Mouse (Mus musculus) cortical plate, adult 2 months (tissue): ENCODE results near the gene Cpb1. TPM values are rescaled to one million over a fixed set of nuclear protein-coding genes. Genes with fewer than 3 reads are reported as not detected.

Experiments
- H3K27ac ChIP-seq: fragments of 200-500 bp; 2 replicates; pipeline ENCODE4 v1.5.1; 2012; ENCODE audit warnings: low read length, control low read depth, inconsistent platforms; ENCODE audit not compliant: insufficient read depth
- H3K4me1 ChIP-seq: fragments of 200-500 bp; 2 replicates; pipeline ENCODE4 v1.6.1; 2011; ENCODE audit warnings: low read length; ENCODE audit not compliant: control insufficient read depth, insufficient read depth
- H3K4me3 ChIP-seq: fragments of 200-500 bp; 2 replicates; pipeline ENCODE4 v1.5.1; 2011; ENCODE audit warnings: mild to moderate bottlenecking, low read length, control low read depth; ENCODE audit not compliant: insufficient read depth
- CTCF ChIP-seq: fragments of 200-500 bp; IDR thresholded peaks from 2 replicates; pipeline ENCODE4 v1.5.1; 2011; ENCODE audit warnings: mild to moderate bottlenecking, control low read depth, low read length; ENCODE audit not compliant: insufficient read depth; ENCODE audit errors: extremely low read depth
- POLR2A ChIP-seq: fragments of 200-500 bp; IDR thresholded peaks from 2 replicates; pipeline ENCODE4 v1.6.1; 2011; ENCODE audit warnings: mild to moderate bottlenecking, low read length, control low read depth; ENCODE audit not compliant: insufficient read depth; ENCODE audit errors: extremely low read depth
- polyA plus RNA-seq: library from polyadenylated mRNA; depleted of rRNA; stranded (reverse); fragments of >200 nt; gene quantifications from 2 replicates; pipeline ENCODE4 v1.2.3, GENCODE M21; 2012; rRNA removed

Gene Cpb1
- polyA plus RNA-seq, result 0.04 TPM in 1 of 2 replicates, not detected in the other

GRCm38 (mm10) chr3:20275633-20276032 is at the start of gene Cpb1:
Cpb1 (minus strand) TSS chr3:20275733.
- no peak within 1 kb of the TSS for H3K27ac ChIP-seq
- no peaks in the 10 kb centered on the region for H3K4me1 ChIP-seq
- TF ChIP-seq POLR2A (no peak), CTCF (no peak)
- H3K4me3 ChIP-seq, result no peak within 1 kb of the TSS

- no peaks in the 10 kb centered on the region for H3K4me1 ChIP-seq
- TF ChIP-seq POLR2A (no peak), CTCF (no peak)
- no peak overlapping the region for H3K27ac ChIP-seq
- no peak overlapping the region for H3K4me3 ChIP-seq
Observed at GRCm38 (mm10) chr3:20317233-20317632, 41.7 kb upstream of the Cpb1 start.

GRCm38 (mm10) chr3:20309142-20309541 is 33.6 kb upstream of the Cpb1 start:
- no peak overlapping the region for H3K4me3 ChIP-seq
- H3K27ac ChIP-seq, result no peak overlapping the region
- no peaks in the 10 kb centered on the region for H3K4me1 ChIP-seq
- TF ChIP-seq CTCF, result no peak
- no peak for TF ChIP-seq POLR2A

GRCm38 (mm10) chr3:20307256-20307655 is 31.7 kb upstream of the Cpb1 start:
- no peak overlapping the region for H3K4me3 ChIP-seq
- no peak for TF ChIP-seq POLR2A
- no peak for TF ChIP-seq CTCF

DNA sequence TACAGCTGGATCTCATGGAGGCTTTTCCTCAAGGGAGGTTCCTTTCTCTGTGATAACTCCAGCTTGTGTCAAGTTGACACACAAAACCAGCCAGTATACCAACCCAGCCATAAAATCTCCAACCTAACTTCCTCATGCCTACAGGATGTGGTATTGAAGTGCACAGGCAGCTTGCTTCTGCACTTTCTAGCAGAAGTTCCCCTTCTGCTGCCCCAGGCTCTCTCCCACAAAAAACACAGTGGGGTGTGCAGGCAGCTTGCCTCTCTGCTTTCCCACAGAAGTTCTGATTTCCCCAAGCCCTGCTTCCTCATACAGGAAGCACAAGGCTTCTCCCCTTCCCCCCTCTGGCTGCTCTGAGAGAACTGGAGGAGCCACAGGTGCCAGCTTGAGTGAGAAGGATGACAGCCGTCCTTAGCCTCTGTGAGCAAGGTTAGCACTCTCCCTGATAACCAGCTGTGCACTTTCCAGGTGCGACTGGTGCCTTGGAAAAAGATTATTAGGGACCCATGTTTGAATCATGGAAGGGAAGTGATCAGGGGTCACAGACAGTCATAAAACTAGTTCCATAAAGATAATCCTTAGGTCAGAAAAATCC is 29.3 kb upstream of the Cpb1 start:
- TF ChIP-seq CTCF (no peak), POLR2A (no peak)
- no peak overlapping the region for H3K27ac ChIP-seq
- H3K4me3 ChIP-seq, result no peak overlapping the region
- no peaks in the 10 kb centered on the region for H3K4me1 ChIP-seq

More at GRCm38 (mm10) chr3:20307256-20307655, 31.7 kb upstream of the Cpb1 start:
- no peaks in the 10 kb centered on the region for H3K4me1 ChIP-seq
- H3K27ac ChIP-seq, result no peak overlapping the region

- TF ChIP-seq CTCF (no peak), POLR2A (no peak)
- Histone ChIP-seq H3K27ac (no peak overlapping the region), H3K4me1 (no peaks in the 10 kb centered on the region), H3K4me3 (no peak overlapping the region)
Observed at GRCm38 (mm10) chr3:20295546-20295945, 20.0 kb upstream of the Cpb1 start.

GRCm38 (mm10) chr3:20294542-20295348 is 19.2 kb upstream of the Cpb1 start:
- TF ChIP-seq CTCF, result no peak
- Histone ChIP-seq H3K4me1 (no peaks in the 10 kb centered on the region), H3K4me3 (no peak overlapping the region), H3K27ac (no peak overlapping the region)

DNA sequence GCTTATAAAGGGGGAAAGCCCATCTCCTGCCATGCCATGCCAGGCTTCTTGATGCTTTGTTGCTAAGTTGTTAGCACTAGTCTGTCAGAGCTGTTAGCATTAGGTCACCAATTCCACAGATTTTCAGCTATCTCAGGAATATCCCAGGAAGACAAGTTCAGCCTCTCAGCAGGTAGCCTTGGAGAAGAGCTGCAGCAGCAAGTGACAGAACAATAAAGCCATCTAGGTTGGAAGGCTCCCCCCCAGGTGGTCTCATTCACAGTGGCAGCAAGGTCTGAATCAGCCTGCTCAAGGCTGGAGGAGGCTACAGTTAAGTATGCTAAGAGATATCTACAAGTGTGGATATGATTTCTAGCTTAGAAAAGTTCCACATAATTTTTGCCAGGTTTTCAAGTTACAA is 15.8 kb upstream of the Cpb1 start:
- H3K4me3 ChIP-seq, result no peak overlapping the region
- TF ChIP-seq POLR2A (no peak), CTCF (no peak)
- H3K4me1 ChIP-seq, result no peaks in the 10 kb centered on the region
- H3K27ac ChIP-seq, result no peak overlapping the region

- TF ChIP-seq CTCF (no peak), POLR2A (no peak)
- Histone ChIP-seq H3K27ac (no peak overlapping the region), H3K4me3 (no peak overlapping the region), H3K4me1 (no peaks in the 10 kb centered on the region)
Observed at GRCm38 (mm10) chr3:20288761-20289160, 13.2 kb upstream of the Cpb1 start.

- TF ChIP-seq CTCF, result no peak
- no peak for TF ChIP-seq POLR2A
- no peak overlapping the region for H3K27ac ChIP-seq
- no peak overlapping the region for H3K4me3 ChIP-seq
- no peaks in the 10 kb centered on the region for H3K4me1 ChIP-seq
Observed at GRCm38 (mm10) chr3:20281796-20282195, 6.3 kb upstream of the Cpb1 start.
